Mouse (Mus musculus) MEL (cell line): ENCODE results near the gene Msmp.

Experiments used
- CTCF ChIP-seq, 3 experiments: IDR thresholded peaks in 2 of 3; conservative IDR thresholded peaks in 1 of 3; 2 replicates each; pipeline ENCODE4 v1.5.1; 2011 to 2012; ENCODE audit warnings: low read length in 3 of 3, low read depth in 2 of 3, mild to moderate bottlenecking in 2 of 3, improper control_type of control experiment in 1 of 3, inconsistent platforms in 1 of 3, mixed read lengths in 1 of 3, moderate library complexity in 1 of 3; ENCODE audit not compliant: control insufficient read depth in 1 of 3, insufficient read depth in 1 of 3, poor library complexity in 1 of 3, severe bottlenecking in 1 of 3
- E2F4 ChIP-seq: IDR thresholded peaks from 2 replicates; pipeline ENCODE4 v1.6.1; 2011; ENCODE audit warnings: low read depth, low read length, improper control_type of control experiment, borderline replicate concordance
- ETS1 ChIP-seq: IDR thresholded peaks from 2 replicates; pipeline ENCODE4 v1.6.1; 2012; ENCODE audit warnings: low read depth, mild to moderate bottlenecking, inconsistent platforms, low read length, improper control_type of control experiment, moderate library complexity
- POLR2AphosphoS2 ChIP-seq: IDR thresholded peaks from 2 replicates; pipeline ENCODE4 v1.6.1; 2011; ENCODE audit warnings: low read length, improper control_type of control experiment
- TBP ChIP-seq: IDR thresholded peaks from 2 replicates; pipeline ENCODE4 v1.8.0; 2011; ENCODE audit warnings: low read depth, low read length, improper control_type of control experiment
- UBTF ChIP-seq: IDR thresholded peaks from 2 replicates; pipeline ENCODE4 v1.6.1; 2012; ENCODE audit warnings: low read depth, mild to moderate bottlenecking, inconsistent platforms, low read length, improper control_type of control experiment, moderate library complexity, borderline replicate concordance; ENCODE audit not compliant: insufficient read depth
- USF2 ChIP-seq, 2 experiments: IDR thresholded peaks; 2 replicates each; pipeline ENCODE4 v1.6.1; 2011 to 2012; ENCODE audit warnings: improper control_type of control experiment in 2 of 2, low read length in 2 of 2, borderline replicate concordance in 1 of 2, inconsistent platforms in 1 of 2, low read depth in 1 of 2, mild to moderate bottlenecking in 1 of 2; ENCODE audit not compliant: insufficient read depth in 1 of 2

DNA sequence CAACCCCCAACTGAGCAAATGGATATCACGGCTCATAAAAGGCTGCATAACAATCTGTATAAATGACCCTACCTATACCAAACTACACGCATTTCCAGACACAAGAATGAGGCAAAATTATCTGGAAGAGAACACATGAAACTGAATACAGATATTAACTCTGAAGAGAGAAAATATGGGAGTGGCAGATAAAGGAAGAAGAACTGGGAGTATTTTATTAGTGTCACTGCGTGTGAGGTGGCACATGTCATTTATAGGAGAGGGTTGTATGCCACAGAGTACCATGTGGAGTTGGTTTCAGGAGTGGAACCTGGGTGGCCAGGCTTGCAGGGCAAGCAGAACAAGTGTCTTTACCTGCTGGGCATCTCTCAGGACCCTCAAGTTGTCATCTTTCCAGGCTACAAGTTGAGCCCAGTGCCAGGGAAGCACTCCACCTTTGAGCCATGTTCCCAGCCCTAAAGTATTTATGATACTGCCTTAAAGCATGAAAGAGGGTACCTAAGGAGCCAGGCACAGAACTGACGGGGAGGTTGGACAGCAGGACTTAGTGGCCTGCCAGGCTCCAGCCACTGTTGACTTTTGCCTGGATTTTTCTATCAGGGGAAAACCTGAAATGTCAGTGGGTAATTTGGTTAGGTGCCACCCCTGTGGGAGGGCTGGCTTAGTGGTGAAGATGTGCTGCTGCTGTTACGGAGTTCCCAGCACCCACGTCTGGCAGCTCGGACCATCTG, 14.5 kb upstream of the Msmp start:
- TF ChIP-seq E2F4 (no peak), ETS1 (no peak), USF2 (IDR thresholded peaks at IDR 0.05; ENCODE audit: borderline replicate concordance in 1 of 2, insufficient read depth in 1 of 2, low read depth in 1 of 2, low read length in 2 of 2) (no peak), POLR2AphosphoS2 (no peak), TBP (no peak), CTCF (IDR thresholded peaks at IDR 0.05 in 2 of 3, conservative IDR thresholded peaks at IDR 0.05 in 1 of 3; ENCODE audit: control insufficient read depth in 1 of 3, insufficient read depth in 1 of 3, low read depth in 2 of 3, low read length in 3 of 3, poor library complexity in 1 of 3, severe bottlenecking in 1 of 3) (no peak), UBTF (no peak)
